Mouse (Mus musculus): ENCODE data around the gene St3gal3. TPM values are rescaled to one million over a fixed set of nuclear protein-coding genes. Genes with fewer than 3 reads are reported as not detected.

St3gal3 gene
- polyA plus RNA-seq, 1 experiment from 2014 or later: 9.6 TPM

GRCm38 (mm10) chr4:117928699-117929241 lies 205.9 kb downstream of the St3gal3 start:
- WGBS: 1% methylated on average over 13 of the region's 13 CpGs
- Histone ChIP-seq H3K4me3 (peak overlapping the region; percentile 48), H3K27ac (peak overlapping the region; percentile 72), H3K27me3 (peaks cover 36% of the 10 kb centered on the region), H3K36me3 (peaks cover 8% of the 10 kb centered on the region), H3K4me1 (peaks cover 38% of the 10 kb centered on the region), H3K9ac (peak overlapping the region; percentile 26; the same call in 1 of the 2 replicates), H3K4me2 (peak overlapping the region; percentile 90), H3K9me3 (no peaks in the 10 kb centered on the region)
- no peak for ATAC-seq (ENCODE audit: insufficient number of reproducible peaks, low FRiP score, low TSS enrichment, low read depth)

GRCm38 (mm10) chr4:117928234-117928633 lies 206.5 kb downstream of the St3gal3 start:
- H3K36me3 ChIP-seq: peaks cover 8% of the 10 kb centered on the region
- WGBS: 17% methylated on average over 6 of the region's 6 CpGs
- ATAC-seq (ENCODE audit: insufficient number of reproducible peaks, low FRiP score, low TSS enrichment, low read depth): no peak
- H3K9ac ChIP-seq: no peak overlapping the region
- peaks cover 36% of the 10 kb centered on the region for H3K27me3 ChIP-seq
- no peak overlapping the region for H3K27ac ChIP-seq
- H3K4me1 ChIP-seq: peaks cover 38% of the 10 kb centered on the region
- no peaks in the 10 kb centered on the region for H3K9me3 ChIP-seq
- peak overlapping the region; percentile 90 for H3K4me2 ChIP-seq
- H3K4me3 ChIP-seq: peak overlapping the region; percentile 48

GRCm38 (mm10) chr4:117926545-117927482 lies 207.9 kb downstream of the St3gal3 start:
- H3K9me3 ChIP-seq: no peaks in the 10 kb centered on the region
- ATAC-seq (ENCODE audit: insufficient number of reproducible peaks, low FRiP score, low TSS enrichment, low read depth): peak; percentile 46
- H3K9ac ChIP-seq: peak overlapping the region; percentile 31; the same call in 1 of the 2 replicates
- H3K4me1 ChIP-seq: peaks cover 38% of the 10 kb centered on the region
- 2% methylated on average over 71 of the region's 71 CpGs for WGBS
- peak overlapping the region; percentile 88 for H3K4me2 ChIP-seq
- H3K27ac ChIP-seq: no peak overlapping the region
- H3K27me3 ChIP-seq: peaks cover 36% of the 10 kb centered on the region
- peak overlapping the region; percentile 48 for H3K4me3 ChIP-seq
- no peaks in the 10 kb centered on the region for H3K36me3 ChIP-seq

- Histone ChIP-seq H3K27me3 (peaks cover 36% of the 10 kb centered on the region), H3K4me3 (no peak overlapping the region), H3K9me3 (no peaks in the 10 kb centered on the region), H3K36me3 (no peaks in the 10 kb centered on the region), H3K9ac (no peak overlapping the region), H3K27ac (no peak overlapping the region), H3K4me1 (peaks cover 35% of the 10 kb centered on the region), H3K4me2 (no peak overlapping the region)
- ATAC-seq (ENCODE audit: insufficient number of reproducible peaks, low FRiP score, low TSS enrichment, low read depth): no peak
- WGBS: 63% methylated on average over 4 of the region's 6 CpGs
These were observed 209.8 kb downstream of the St3gal3 start for GRCm38 (mm10) chr4:117924916-117925315.

GRCm38 (mm10) chr4:117923450-117923849 lies 211.3 kb downstream of the St3gal3 start:
- no peak overlapping the region for H3K9ac ChIP-seq

GRCm38 (mm10) chr4:117921358-117921757 lies 213.4 kb downstream of the St3gal3 start:
- no peak overlapping the region for H3K27ac ChIP-seq
- no peak for ATAC-seq (ENCODE audit: insufficient number of reproducible peaks, low FRiP score, low TSS enrichment, low read depth)
- 90% methylated on average over 2 of the region's 2 CpGs for WGBS
- H3K27me3 ChIP-seq: peaks cover 16% of the 10 kb centered on the region
- no peak overlapping the region for H3K4me2 ChIP-seq
- no peaks in the 10 kb centered on the region for H3K9me3 ChIP-seq
- no peaks in the 10 kb centered on the region for H3K36me3 ChIP-seq
- peaks cover 1% of the 10 kb centered on the region for H3K4me1 ChIP-seq
- H3K4me3 ChIP-seq: no peak overlapping the region
- no peak overlapping the region for H3K9ac ChIP-seq

More at GRCm38 (mm10) chr4:117923450-117923849, 211.3 kb downstream of the St3gal3 start:
- no peak overlapping the region for H3K4me3 ChIP-seq
- peaks cover 36% of the 10 kb centered on the region for H3K27me3 ChIP-seq
- H3K27ac ChIP-seq: no peak overlapping the region
- no peak overlapping the region for H3K4me2 ChIP-seq
- ATAC-seq (ENCODE audit: insufficient number of reproducible peaks, low FRiP score, low TSS enrichment, low read depth): no peak
- peaks cover 20% of the 10 kb centered on the region for H3K4me1 ChIP-seq
- no peaks in the 10 kb centered on the region for H3K36me3 ChIP-seq
- no peaks in the 10 kb centered on the region for H3K9me3 ChIP-seq
- WGBS: 52% methylated on average over 2 of the region's 2 CpGs

- WGBS: 81% methylated on average over 5 of the region's 5 CpGs
- ATAC-seq (ENCODE audit: insufficient number of reproducible peaks, low FRiP score, low TSS enrichment, low read depth): no peak
- Histone ChIP-seq H3K9ac (no peak overlapping the region), H3K4me1 (peaks cover 11% of the 10 kb centered on the region), H3K9me3 (no peaks in the 10 kb centered on the region), H3K27me3 (no peaks in the 10 kb centered on the region), H3K27ac (no peak overlapping the region), H3K4me3 (no peak overlapping the region), H3K4me2 (no peak overlapping the region), H3K36me3 (no peaks in the 10 kb centered on the region)
These were observed 216.0 kb downstream of the St3gal3 start for GRCm38 (mm10) chr4:117918762-117919161.

- H3K27me3 ChIP-seq: no peaks in the 10 kb centered on the region
- H3K36me3 ChIP-seq: no peaks in the 10 kb centered on the region
- H3K4me3 ChIP-seq: no peak overlapping the region
- H3K27ac ChIP-seq: no peak overlapping the region
- no peaks in the 10 kb centered on the region for H3K9me3 ChIP-seq
- no peak for ATAC-seq (ENCODE audit: insufficient number of reproducible peaks, low FRiP score, low TSS enrichment, low read depth)
- 63% methylated on average over 3 of the region's 3 CpGs for WGBS
- H3K4me1 ChIP-seq: peaks cover 16% of the 10 kb centered on the region
- H3K4me2 ChIP-seq: no peak overlapping the region
- no peak overlapping the region for H3K9ac ChIP-seq
These were observed 216.5 kb downstream of the St3gal3 start for GRCm38 (mm10) chr4:117918261-117918660.

GRCm38 (mm10) chr4:117917847-117918246 lies 216.9 kb downstream of the St3gal3 start:
- Histone ChIP-seq H3K36me3 (no peaks in the 10 kb centered on the region), H3K4me2 (no peak overlapping the region), H3K4me3 (no peak overlapping the region), H3K9me3 (no peaks in the 10 kb centered on the region), H3K9ac (no peak overlapping the region), H3K27ac (no peak overlapping the region), H3K4me1 (peaks cover 20% of the 10 kb centered on the region), H3K27me3 (no peaks in the 10 kb centered on the region)
- 83% methylated on average over 4 of the region's 4 CpGs for WGBS
- ATAC-seq (ENCODE audit: insufficient number of reproducible peaks, low FRiP score, low TSS enrichment, low read depth): no peak

GRCm38 (mm10) chr4:117917402-117917801 lies 217.3 kb downstream of the St3gal3 start:
- WGBS: 81% methylated on average over 4 of the region's 4 CpGs
- Histone ChIP-seq H3K27me3 (no peaks in the 10 kb centered on the region), H3K4me1 (peaks cover 25% of the 10 kb centered on the region), H3K4me2 (no peak overlapping the region), H3K27ac (no peak overlapping the region), H3K36me3 (0 out of 2 replicates have a peak, but pooled peaks cover 2% of the 10 kb centered on the region), H3K9ac (no peak overlapping the region), H3K4me3 (no peak overlapping the region), H3K9me3 (no peaks in the 10 kb centered on the region)
- no peak for ATAC-seq (ENCODE audit: insufficient number of reproducible peaks, low FRiP score, low TSS enrichment, low read depth)

- Histone ChIP-seq H3K4me2 (no peak overlapping the region), H3K9ac (no peak overlapping the region), H3K27me3 (no peaks in the 10 kb centered on the region), H3K4me3 (no peak overlapping the region), H3K36me3 (peaks cover 12% of the 10 kb centered on the region), H3K27ac (no peak overlapping the region), H3K4me1 (peaks cover 33% of the 10 kb centered on the region), H3K9me3 (no peaks in the 10 kb centered on the region)
- ATAC-seq (ENCODE audit: insufficient number of reproducible peaks, low FRiP score, low TSS enrichment, low read depth): no peak
- WGBS: 75% methylated on average over 5 of the region's 5 CpGs
These were observed 218.3 kb downstream of the St3gal3 start for GRCm38 (mm10) chr4:117916386-117916785.

- Histone ChIP-seq H3K9ac (peak overlapping the region; percentile 79), H3K4me3 (peak overlapping the region; percentile 64), H3K27ac (peak overlapping the region; percentile 82; the same call in 1 of the 2 replicates), H3K4me2 (peak overlapping the region; percentile 99), H3K36me3 (peaks cover 18% of the 10 kb centered on the region), H3K9me3 (no peaks in the 10 kb centered on the region), H3K27me3 (no peaks in the 10 kb centered on the region), H3K4me1 (peaks cover 33% of the 10 kb centered on the region)
- WGBS: 4% methylated on average over 19 of the region's 19 CpGs
- ATAC-seq (ENCODE audit: insufficient number of reproducible peaks, low FRiP score, low TSS enrichment, low read depth): no peak
These were observed 219.1 kb downstream of the St3gal3 start for GRCm38 (mm10) chr4:117915489-117916105.
